Mouse (Mus musculus) embryo, embryonic 11.5 days (tissue): ENCODE results near the gene Frmd4a.
"Not testable (repeated sequence)": the region's sequence is repeated elsewhere in the genome, so short reads cannot be mapped to it uniquely, and the experiment has no call there.

ENCODE experiments used
- DNase-seq: peaks from one replicate; pipeline ENCODE4 v3.0.0-alpha.2; 2012; ENCODE audit warnings: low read depth, low spot score

The Frmd4a gene

DNA sequence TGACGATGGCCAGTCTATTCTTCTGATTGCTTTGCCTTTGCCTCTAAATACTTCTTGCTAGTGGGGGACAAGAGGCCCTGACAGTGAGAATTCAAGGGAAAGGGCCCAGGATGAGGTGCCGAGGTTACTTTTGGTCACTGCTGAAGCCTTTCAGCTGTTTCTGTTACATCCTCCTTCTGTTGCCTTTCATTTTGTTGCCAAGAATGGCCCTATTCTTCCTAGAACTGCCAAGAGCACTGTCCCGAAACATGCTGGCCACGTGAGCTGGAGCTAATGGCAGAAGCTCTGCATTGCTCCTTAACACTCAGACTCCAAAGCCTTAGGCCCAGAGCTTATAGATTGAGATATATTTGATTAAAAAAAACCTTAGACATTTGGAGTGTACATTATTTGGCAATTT, 178.5 kb downstream of the Frmd4a start:
- no peak for DNase-seq

DNA sequence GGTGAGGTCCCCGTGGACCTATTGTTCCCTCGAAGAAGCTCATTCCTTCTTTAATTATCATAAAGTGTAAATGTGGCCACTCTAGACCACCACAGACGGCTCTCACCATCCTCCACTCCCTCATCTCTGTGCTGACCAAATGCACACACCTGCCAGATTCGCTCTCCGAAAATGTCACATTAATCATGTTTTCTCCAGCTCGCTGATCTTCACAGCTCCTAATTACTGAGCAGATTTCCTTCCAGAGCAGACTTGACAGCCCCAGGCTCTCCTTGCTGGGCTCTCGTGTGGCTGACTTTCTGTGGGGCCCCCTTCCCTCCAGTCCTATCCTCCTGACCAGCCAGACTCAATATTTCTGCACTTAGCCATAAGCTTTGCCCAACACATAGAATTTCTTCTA, 191.7 kb downstream of the Frmd4a start:
- no peak for DNase-seq

DNA sequence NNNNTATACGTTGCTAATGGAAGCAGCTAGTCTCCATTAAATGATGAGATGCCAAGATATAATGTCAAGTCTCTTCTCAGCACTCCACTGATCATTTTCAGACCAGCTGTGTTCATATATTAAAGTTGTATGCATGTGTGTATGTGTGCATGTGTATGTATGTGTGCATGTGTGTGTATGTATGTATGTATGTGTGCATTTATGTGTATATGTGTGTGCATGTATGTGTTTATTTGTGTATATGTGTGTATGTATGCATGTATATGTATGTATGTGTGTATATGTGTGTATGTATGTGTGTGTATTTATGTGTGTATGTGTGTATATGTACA, 204.9 kb downstream of the Frmd4a start:
- DNase-seq: no peak

DNA sequence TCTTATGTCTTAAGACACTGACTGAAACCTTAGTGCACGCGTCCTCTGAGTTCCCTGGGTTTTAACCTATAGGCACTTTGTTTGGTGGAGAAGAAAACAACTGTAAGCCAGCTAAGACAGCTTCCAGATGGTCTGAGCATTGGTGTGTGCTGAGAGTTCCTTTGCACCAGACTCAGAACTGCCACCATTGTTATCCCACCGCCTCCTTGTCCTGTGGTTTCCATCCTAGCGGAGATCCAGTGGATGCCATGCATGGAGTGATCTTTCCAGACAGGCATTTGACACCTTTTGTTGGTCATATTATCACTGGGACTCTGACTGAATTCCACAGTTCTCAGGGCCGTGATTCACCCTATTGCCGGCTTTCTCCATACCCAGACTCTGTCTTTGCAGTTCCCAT, 205.8 kb downstream of the Frmd4a start:
- no peak for DNase-seq

DNA sequence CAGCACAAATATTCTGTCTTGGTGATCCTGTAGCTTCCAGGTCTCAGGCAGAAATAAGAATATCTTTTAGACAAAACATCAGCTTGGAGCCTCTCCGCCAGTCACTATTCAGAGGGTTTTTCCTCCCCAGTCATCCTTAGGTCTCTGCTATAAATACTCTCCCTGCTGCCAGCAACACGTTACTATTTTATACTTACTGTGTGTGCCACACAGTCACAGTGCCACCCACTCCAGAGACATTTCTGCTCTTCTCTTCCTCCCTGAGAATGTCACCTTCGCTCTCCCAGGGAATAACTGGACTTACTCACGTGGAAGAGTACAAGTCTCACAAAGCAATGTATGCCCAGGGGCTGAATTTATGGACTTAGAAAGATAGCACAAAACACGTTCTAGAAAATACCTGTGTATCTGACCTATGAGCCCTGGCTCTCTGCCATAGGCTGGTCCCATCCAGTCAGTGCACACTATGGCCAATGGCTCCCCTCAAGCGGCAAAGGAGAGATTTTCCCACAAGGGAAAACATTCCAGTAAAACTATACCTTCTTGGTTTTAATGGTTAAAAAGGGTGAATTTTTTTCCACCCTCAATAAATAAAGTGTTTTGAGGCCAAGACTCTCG, 209.5 kb downstream of the Frmd4a start:
- DNase-seq: no peak

DNA sequence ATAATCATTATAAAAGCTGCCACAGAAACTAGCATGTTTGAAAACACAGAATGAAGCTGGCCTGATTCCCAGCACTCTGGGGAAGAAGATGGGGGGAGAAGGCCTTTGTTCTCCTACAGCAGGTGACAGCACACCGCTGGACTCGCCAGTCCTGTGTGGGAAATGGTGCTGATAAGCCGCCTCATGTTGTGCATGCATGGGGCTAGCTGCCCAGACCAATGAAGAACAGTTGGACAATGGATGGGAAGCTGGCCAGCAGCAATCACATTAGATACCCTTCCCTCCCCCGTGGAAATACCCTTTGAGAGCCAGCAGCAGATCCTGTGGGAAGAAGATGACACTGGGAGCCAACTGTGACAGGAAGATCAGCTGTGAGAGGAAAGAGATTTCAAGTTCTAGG, 210.0 kb downstream of the Frmd4a start:
- no peak for DNase-seq

DNA sequence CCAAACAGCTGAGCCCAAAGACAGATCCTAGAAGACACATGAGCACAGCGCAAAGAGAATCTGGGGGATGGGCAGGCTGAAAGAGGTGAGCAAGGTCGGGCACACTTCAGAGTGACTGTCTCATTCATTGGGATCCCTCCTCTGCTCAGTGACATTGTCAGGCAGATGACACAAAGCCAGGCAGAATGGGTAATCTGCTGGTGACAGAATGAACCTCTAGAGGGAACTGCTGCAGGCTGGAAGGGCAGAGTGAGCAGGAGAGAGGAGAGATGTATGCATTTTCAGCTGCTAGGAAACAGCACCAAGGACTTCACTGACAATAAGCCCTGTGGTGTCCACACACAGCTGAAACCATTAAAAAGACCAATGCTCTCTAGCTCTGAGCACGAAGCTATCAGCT, 211.0 kb downstream of the Frmd4a start:
- no peak for DNase-seq

DNA sequence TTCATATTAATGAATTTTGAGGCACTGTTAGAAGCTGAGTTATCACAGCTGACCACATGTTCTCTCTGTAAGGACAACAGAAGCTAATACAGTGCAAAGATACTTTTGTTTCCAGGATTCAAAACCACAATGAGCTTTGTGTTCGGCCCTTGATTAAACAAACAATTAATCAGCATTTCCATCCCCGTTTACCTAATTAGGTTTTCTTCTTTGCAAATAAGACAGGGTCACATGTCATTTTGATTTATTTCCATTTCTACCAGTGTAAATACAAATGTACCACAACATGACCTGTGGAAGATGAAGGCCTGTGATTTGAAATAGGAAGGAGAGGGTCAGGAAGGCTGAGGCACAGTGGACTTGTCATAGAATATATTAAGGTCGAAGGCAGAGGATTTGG, 214.8 kb downstream of the Frmd4a start:
- no peak for DNase-seq

DNA sequence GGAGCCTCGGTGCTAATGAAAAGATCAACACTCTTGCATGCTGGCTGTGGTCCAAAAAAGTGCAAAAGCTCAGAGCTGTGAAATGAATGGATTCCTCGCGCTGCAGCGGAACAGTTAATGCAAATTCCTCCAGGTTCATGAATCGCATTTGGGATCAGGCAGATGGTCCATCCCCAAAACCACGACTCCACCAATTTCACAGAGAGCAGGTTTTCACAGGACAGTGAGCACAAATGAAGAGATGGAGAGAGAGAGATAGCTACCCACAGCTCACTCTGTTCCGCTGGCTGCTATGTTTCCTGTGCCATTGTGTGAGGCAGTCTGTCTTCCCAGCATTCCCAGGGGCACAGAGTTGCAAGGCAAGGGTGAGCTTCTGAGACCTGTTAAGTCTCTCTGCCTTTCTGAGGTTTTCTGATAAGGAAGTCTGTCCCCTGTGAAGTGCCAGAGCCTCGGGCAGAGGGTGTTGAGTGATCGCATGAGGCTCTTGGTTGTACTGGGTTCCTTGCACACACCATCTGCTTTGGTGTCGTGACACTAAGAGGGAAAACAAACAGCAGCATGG, 215.3 kb downstream of the Frmd4a start:
- no peak for DNase-seq

DNA sequence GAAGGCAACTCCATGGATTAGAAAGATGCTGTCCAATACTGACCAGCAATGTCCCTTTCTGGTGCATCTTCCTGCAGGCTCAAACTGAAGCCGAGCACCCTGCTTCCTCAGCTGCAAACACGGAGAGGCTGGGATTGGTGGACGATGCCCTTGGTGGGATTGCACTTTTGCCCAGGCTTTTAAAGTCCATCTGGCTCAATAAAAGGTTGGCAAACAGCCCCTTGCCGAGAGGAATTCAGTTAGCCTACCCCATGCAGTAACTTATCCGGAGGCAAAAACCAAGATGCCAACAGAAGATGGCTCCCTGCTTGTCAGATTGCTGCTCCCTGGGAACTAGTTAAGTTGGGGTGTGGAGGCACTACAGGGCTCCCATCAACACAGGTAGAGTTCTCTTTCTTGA, 220.2 kb downstream of the Frmd4a start:
- DNase-seq: no peak

DNA sequence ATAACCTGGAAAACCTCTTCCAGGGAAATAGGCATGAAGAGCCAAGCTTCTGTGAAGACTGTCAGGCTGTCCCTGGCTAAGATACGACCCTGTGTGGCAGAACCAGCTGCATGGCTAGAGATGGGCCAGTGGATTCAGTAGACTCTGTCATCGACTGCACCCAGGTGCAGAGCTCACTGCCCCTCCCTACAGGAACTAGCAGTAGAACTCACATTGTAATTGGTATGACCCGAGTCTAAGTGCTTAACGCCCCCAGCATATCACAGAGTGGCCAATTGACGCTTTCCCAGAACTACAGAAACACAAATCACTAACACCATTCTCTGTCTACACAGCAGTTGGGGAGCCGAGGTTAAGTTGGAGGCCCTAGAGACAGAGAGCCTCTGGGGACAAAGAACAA, 232.2 kb downstream of the Frmd4a start:
- no peak for DNase-seq

DNA sequence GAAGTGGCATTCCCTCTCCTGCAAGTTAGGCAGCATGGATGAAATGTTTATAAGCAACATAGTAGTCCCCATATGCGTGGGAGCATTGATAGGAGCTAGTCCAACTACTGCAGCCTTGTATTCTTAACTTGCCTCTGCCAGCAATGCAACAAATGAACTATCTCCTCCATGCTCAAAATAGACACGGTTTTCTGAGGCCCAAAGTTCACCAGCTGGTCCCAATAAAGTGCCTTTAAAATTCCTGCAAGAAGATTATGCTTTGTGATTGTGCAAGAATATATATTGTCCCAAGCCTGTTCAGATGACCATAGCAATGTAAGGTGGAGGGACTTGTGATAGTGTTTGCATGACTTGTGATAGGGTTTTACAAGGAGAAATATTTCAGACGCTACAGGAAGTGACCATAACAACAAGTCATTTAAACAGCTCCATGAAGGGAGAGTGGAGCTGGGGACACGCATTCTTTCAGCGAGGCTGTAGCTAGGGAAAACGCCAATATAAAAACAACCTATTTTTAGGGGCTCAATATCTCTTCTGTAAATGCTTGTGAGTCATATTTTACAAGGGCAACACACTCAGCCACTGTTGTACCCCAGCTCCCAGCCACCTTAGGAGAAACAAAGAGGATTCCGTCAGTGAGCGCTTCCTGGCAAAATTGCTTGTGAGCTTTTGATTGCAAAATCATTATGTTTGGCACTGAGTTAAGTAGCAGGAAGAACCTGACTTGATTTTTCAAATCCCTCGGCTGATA, 235.2 kb downstream of the Frmd4a start:
- no peak for DNase-seq

DNA sequence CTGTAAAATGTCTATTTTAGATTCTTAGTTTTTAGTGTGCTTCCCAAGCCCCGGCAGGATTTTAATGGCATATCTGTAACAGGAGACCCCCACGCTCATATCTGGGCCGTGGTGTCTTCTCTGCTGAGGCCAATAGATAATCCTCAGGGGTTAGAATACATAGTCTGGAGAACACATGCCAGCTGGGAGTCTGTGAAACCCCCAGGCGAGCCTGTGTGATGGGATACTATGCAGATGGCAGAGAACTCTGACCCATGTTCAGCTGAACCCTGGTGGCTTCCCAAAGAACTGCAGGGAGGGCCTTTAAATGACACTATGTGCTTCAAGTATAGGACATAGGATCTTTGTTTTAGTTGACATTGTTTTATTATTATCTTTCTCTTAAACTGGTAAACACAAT, 235.8 kb downstream of the Frmd4a start:
- no peak for DNase-seq

DNA sequence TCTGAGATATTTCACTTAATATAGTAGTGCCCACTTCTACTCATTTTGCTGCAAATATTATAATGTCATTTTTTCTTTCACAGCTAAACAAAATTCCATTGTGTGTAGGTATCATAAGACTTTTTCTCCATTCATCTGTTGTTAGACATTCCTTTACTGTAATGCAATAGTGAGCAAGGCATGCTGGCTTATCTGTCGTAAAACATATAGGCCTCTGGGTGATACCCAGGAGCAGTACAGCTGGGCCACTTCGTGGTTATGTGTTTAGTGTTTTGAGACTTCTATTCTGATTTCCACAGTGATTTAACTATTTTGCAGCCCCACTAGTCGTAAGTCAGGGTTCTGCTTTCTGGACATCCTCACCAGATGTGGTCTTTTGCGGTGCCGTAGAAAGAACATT, 236.6 kb downstream of the Frmd4a start:
- DNase-seq: no peak

DNA sequence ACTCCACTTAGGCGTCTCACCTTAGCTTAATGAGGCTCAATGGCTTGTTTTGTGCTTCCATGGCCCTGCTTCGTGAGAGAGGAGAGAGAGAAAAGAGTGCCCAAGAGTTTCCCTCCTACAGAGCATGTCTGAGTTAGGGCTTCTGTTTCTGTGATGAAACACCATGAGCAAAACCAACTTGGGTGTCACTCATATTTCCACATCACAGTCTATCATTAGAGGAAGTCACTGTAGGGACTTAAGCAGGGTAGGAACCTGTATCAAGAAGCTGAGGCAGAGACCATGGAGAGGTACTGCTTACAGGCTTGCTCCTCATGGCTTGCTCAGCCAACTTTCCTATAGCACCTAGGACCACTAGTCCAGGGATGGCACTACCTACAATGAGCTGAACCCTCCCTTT, 238.7 kb downstream of the Frmd4a start:
- no peak for DNase-seq

DNA sequence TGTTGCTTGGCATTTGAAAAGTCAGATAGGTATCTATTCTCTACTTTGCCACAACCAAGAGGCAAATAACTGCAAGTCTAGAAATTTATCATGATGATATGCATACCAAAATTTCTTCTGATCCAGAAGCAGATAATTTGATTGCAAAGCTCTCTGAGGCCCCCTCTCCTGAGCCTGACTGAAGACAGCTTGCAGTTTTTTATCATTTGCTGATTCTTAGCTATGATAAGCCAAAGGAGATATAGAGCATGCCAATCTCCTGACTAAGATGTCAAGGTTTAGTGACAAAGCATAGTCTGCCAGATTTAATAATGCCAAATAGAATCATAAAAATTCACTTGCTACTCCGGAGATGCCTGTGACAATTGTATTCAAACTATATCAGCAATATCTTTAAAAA, 240.1 kb downstream of the Frmd4a start:
- DNase-seq: no peak

DNA sequence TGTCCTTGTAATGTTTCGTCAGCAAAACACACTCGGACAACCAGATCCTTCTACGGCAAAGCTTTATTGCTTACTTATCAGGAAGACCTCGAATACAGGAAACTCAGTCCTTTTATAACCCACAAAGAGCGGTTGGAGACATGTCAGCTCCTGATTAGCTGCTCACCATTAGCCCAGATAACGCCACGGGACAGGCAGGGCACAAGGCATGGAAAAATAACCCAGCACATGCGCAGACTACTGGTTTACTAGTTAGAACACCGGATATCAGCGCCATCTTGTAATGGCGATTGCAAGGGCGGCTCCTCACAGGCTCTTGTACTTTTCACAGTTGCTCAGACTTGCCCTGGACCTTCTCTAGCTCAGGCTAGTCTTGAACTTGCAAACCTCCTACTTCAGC, 241.3 kb downstream of the Frmd4a start:
- DNase-seq: not testable (repeated sequence)

DNA sequence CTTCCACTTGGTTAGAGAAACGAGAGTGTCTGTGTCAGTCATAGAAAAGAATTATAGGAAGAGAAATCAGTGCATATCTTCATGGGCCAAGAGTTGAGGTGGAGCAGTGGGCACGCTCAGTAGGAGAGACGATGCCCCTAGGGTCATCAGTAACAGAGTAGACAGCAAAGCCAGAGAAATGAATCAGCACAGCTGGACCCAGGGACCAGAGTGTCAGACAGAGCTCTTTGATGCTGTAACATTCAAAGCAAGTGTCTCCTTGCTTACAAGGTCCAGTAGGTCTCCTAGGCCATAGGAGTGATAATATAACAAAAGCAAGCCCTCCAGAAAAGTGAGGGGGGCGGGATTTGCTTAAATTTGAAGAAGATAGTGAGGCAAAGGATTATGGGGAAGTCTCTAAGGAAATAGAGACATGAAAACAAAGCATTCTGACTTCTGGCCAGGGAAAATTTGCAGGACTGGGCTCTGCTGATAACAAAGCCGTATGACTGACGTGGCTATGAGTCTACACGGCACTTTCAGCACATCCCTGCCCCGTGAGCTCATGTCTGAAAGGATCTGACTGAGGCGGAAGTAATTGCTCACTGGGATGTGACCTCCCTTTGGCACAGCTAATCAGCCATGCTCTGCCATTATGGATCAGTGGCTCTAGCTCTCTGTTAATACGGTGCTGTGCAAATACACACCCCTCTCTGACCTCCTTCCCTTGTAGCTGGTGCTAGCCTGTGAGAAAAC, 243.0 kb downstream of the Frmd4a start:
- DNase-seq: no peak

DNA sequence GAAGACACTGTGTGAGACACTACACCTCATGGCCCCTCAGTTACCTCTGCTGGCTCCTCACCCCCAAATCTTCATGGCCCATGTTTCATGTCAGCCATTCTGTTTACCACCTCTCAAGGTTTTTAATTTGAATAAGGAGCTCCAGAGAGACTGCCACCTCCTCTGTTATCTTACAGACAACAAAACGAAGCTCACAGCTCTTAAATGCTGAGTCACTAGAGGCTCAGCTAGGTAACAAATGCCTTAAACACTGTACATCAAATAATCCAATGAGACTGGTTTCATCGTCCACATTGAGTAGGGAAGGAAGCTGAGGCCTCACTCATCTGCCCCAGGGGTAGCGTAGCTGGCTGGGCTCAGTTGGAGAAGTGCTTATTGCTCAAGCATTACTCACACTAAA, 245.2 kb downstream of the Frmd4a start:
- no peak for DNase-seq

DNA sequence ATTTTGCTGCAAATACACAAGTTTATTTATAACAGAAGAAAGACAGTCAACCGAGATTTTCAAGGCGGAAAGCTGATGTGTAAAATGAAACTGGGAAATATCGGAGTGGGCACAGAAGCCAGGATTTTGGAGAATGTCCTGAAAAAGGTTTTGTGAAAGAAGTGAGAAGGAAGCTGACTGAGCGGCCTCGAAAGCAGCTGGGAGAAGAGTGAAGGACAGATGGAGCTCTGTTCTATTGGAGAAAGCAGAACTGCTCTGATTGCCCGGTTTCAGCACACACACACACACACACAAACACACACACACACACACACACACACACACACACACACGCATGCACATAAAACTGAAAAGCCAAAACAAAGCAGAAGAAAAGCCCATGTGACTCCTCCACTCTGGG, 249.9 kb downstream of the Frmd4a start:
- no peak for DNase-seq

DNA sequence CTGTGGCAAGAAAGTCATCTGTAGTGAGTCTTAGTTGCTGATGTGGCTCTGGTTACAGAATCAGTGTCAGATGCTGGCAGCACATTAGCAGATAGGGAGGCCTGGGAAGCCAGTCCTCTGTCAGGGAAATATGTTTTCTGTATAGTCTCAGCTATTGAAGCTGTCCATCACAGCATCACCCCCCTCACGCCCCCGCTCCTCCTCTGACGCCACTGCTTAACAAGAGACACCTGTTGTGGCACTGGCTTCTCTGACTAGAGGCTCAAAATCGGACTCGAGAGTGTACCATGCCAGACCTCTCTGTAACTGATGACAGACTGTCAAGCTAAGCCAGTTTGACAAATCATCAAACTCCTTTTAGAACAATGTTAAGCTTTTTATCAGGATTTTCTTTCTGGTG, 265.3 kb downstream of the Frmd4a start:
- no peak for DNase-seq

DNA sequence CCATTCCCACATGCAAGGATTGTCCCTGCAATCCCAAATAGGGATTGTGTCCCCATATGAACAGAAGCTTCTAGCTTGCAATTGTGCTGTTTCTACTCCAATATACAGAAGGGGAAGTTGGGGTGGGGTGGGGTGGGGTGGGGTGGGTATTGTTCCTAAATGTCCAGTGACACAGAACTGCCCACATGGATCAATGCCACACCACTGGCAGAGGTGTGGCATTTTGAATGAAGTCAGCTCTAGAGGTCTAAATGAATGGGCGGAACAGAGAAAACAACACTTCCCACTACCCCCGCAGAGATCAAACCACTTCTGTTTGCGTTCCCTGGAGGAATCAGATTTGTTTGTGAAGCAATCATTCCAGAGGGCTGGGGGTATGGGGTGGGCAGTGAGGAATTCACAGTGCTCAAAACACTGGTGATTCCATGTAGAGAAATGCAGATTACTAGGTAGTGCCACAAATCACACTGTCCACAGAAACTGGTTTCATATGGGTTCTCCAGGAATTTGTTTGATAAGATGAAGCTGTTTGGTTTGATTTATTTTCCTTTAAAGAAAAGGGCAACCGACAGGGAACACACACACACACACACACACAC, 268.3 kb downstream of the Frmd4a start:
- no peak for DNase-seq
